Mouse (Mus musculus) testis, adult 2 months (tissue): ENCODE data around the gene Dusp2.

Experiments used
- CTCF ChIP-seq: fragments of 200-500 bp; IDR thresholded peaks from 2 replicates; pipeline ENCODE4 v1.5.1; 2012; ENCODE audit warnings: low read depth, mild to moderate bottlenecking, inconsistent platforms, low read length, moderate library complexity; ENCODE audit not compliant: control insufficient read depth, insufficient read depth, insufficient replicate concordance
- POLR2A ChIP-seq: fragments of 200-500 bp; IDR thresholded peaks from 2 replicates; pipeline ENCODE4 v1.6.1; 2012; ENCODE audit warnings: low read depth, mild to moderate bottlenecking, inconsistent platforms, low read length, moderate library complexity; ENCODE audit not compliant: control insufficient read depth

DNA sequence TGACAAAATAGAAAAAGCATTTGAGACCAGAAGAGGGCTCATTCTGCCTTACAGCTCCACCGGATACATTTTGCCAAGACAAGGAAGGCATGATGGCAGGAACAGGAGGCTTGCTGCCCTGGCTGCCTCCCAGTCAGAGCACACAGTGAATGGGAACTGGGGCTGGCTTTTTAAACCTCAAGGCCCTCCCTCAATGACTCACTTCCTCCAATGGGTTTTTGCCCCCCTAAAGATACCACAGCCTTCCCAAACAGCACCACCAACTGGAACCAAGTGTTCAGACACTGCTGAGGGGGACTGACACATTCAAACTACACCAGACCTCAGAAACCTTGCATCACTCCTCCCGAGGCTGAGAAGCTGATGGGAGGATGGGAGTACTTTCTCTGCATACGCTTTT, 35.3 kb upstream of the Dusp2 start:
- TF ChIP-seq CTCF (no peak), POLR2A (no peak)
